In genomic region chr12:69400871-69401286, GRCm38 (mm10) we compare ENCODE assay signal across 17 mouse cellular contexts. TPM values are rescaled to one million over a fixed set of nuclear protein-coding genes. Genes with fewer than 3 reads are reported as not detected.
DNase-seq lines count a peak whose midpoint lies in the region; ATAC-seq lines count a peak whose summit lies in the region.
"Had no signal": no experiment of that assay in that cellular context is flagged by ENCODE, and none has a peak within 500 bp of the region (broad histone marks: within the 10 kb centered on the region; RNA-seq: fewer than 3 reads in every experiment).

No protein-coding gene starts in this region.

- peak; percentile 24; the same call in 1 of the 2 replicates for ATAC-seq in limb, embryonic 13.5 days (ENCODE audit: low FRiP score, low read depth)
- ATAC-seq in CD4-positive, CD25-positive, alpha-beta regulatory T cell, adult 4 months = peak; percentile 43
- ATAC-seq in inflammation-experienced regulatory T-cells, adult 6 months = peak; percentile 61
- ATAC-seq: midbrain, embryonic 16.5 days had no signal

- H3K4me1 ChIP-seq in limb, embryonic 13.5 days = peaks cover 10% of the 10 kb centered on the region
- peaks cover 11% of the 10 kb centered on the region for H3K4me1 ChIP-seq in limb, embryonic 10.5 days
- H3K4me1 ChIP-seq: forebrain, embryonic 10.5 days; hindbrain, embryonic 12.5 days; neural tube, embryonic 12.5 days had no signal

- no peak for DNase-seq in limb, embryonic 10.5 days (ENCODE audit: low spot score)
- peak; percentile 26 for DNase-seq in MN1 (ENCODE audit: low spot score)
- DNase-seq in gastrocnemius, adult 8-10 months (ENCODE audit: low spot score in 2 of 2) = no peak
- DNase-seq in spleen, postnatal 10 days (ENCODE audit: low spot score in 2 of 2) = no peak
- DNase-seq in thymus, postnatal 10 days (ENCODE audit: low spot score in 2 of 2) = no peak
- DNase-seq: adrenal gland, postnatal 36 days; kidney, adult 9 months had no signal

- no peak overlapping the region for H3K27ac ChIP-seq in limb, embryonic 13.5 days
- H3K27ac ChIP-seq in limb, embryonic 10.5 days = no peak overlapping the region
- H3K27ac ChIP-seq: embryonic facial prominence, embryonic 13.5 days; forebrain, embryonic 10.5 days; hindbrain, embryonic 12.5 days; layer of hippocampus, adult 2 months; neural tube, embryonic 12.5 days; stomach, embryonic 15.5 days had no signal

- WGBS in limb, embryonic 13.5 days = 8% methylated on average over 2 of the region's 2 CpGs
- 20% methylated on average over 2 of the region's 2 CpGs for WGBS in limb, embryonic 10.5 days

- H3K9ac ChIP-seq in limb, embryonic 13.5 days = no peak overlapping the region
- H3K9ac ChIP-seq: embryonic facial prominence, embryonic 13.5 days; hindbrain, embryonic 12.5 days; neural tube, embryonic 12.5 days; stomach, embryonic 15.5 days had no signal

- no peak overlapping the region for H3K4me3 ChIP-seq in limb, embryonic 13.5 days
- H3K4me3 ChIP-seq in limb, embryonic 10.5 days = no peak overlapping the region
- H3K4me3 ChIP-seq: embryonic facial prominence, embryonic 13.5 days; forebrain, embryonic 10.5 days; hindbrain, embryonic 12.5 days; layer of hippocampus, adult 2 months; neural tube, embryonic 12.5 days; stomach, embryonic 15.5 days had no signal

- H3K4me2 ChIP-seq in limb, embryonic 13.5 days (replicated peaks) = no peak overlapping the region
- H3K4me2 ChIP-seq: embryonic facial prominence, embryonic 13.5 days; hindbrain, embryonic 12.5 days; neural tube, embryonic 12.5 days; stomach, embryonic 15.5 days had no signal

- H3K9me3 ChIP-seq in limb, embryonic 13.5 days = no peaks in the 10 kb centered on the region
- H3K9me3 ChIP-seq in limb, embryonic 10.5 days (replicated peaks) = no peaks in the 10 kb centered on the region
- H3K9me3 ChIP-seq: embryonic facial prominence, embryonic 13.5 days; forebrain, embryonic 10.5 days; hindbrain, embryonic 12.5 days; neural tube, embryonic 12.5 days; stomach, embryonic 15.5 days had no signal

- no peaks in the 10 kb centered on the region for H3K27me3 ChIP-seq in limb, embryonic 13.5 days
- H3K27me3 ChIP-seq in limb, embryonic 10.5 days (ENCODE audit: low read depth, poor library complexity, severe bottlenecking) = no peaks in the 10 kb centered on the region
- H3K27me3 ChIP-seq: embryonic facial prominence, embryonic 13.5 days; hindbrain, embryonic 12.5 days; neural tube, embryonic 12.5 days; stomach, embryonic 15.5 days had no signal

- no peaks in the 10 kb centered on the region for H3K36me3 ChIP-seq in limb, embryonic 13.5 days
- H3K36me3 ChIP-seq in limb, embryonic 10.5 days = no peaks in the 10 kb centered on the region
- H3K36me3 ChIP-seq: embryonic facial prominence, embryonic 13.5 days; forebrain, embryonic 10.5 days; hindbrain, embryonic 12.5 days; neural tube, embryonic 12.5 days; stomach, embryonic 15.5 days had no signal

RNA-seq across cellular contexts. Expression of gene Gm9887, which starts 28.6 kb away (rescaled TPM):
- polyA plus RNA-seq in limb, embryonic 13.5 days (2015; fragmentation: Nextera tagmentation; extraction: Ambion mirVana) = 1.0 and 1.4 TPM in 2 replicates
- polyA plus RNA-seq in limb, embryonic 10.5 days (2016; fragmentation: Nextera tagmentation; extraction: Ambion mirVana) = 1.4 and 1.7 TPM in 2 replicates
- under 1 TPM in 1 of 2 experiments, not detected in 1; 0.54 TPM for polyA plus RNA-seq in CD4-positive, CD25-positive, alpha-beta regulatory T cell, adult 4 months (2017; shearing (Covaris generic))
- not detected for polyA plus RNA-seq in inflammation-experienced regulatory T-cells, adult 6 months (2017; shearing (Covaris generic))
- total RNA-seq in gastrocnemius, adult 8-10 months (2022) = under 1 TPM in 1 of 4 experiments, not detected in 3; 0.49 TPM

RNA-seq across cellular contexts. Expression of gene Arf6, which starts 28.9 kb away (rescaled TPM):
- polyA plus RNA-seq in limb, embryonic 13.5 days (2015; fragmentation: Nextera tagmentation; extraction: Ambion mirVana) = 45.6 and 45.9 TPM in 2 replicates
- polyA plus RNA-seq in limb, embryonic 10.5 days (2016; fragmentation: Nextera tagmentation; extraction: Ambion mirVana) = 45.6 and 50.3 TPM in 2 replicates
- polyA plus RNA-seq in CD4-positive, CD25-positive, alpha-beta regulatory T cell, adult 4 months (2017; shearing (Covaris generic)) = 10 to 100 TPM; 27.8 to 79.0 TPM
- polyA plus RNA-seq in inflammation-experienced regulatory T-cells, adult 6 months (2017; shearing (Covaris generic)) = 10 to 100 TPM; 40.5 to 93.3 (median 88.9) TPM
- total RNA-seq in gastrocnemius, adult 8-10 months (2022) = 10 to 100 TPM; 18.4 to 23.3 (median 21.9) TPM

RNA-seq across cellular contexts. Expression of gene Nemf, which starts 43.9 kb away (rescaled TPM):
- polyA plus RNA-seq in limb, embryonic 13.5 days (2015; fragmentation: Nextera tagmentation; extraction: Ambion mirVana) = 103 and 108 TPM in 2 replicates
- 81.0 and 87.6 TPM in 2 replicates for polyA plus RNA-seq in limb, embryonic 10.5 days (2016; fragmentation: Nextera tagmentation; extraction: Ambion mirVana)
- polyA plus RNA-seq in CD4-positive, CD25-positive, alpha-beta regulatory T cell, adult 4 months (2017; shearing (Covaris generic)) = 100 to 1,000 TPM; 163 to 169 TPM
- polyA plus RNA-seq in inflammation-experienced regulatory T-cells, adult 6 months (2017; shearing (Covaris generic)) = 100 to 1,000 TPM; 135 to 198 (median 180) TPM
- 10 to 100 TPM; 15.6 to 21.4 (median 17.5) TPM for total RNA-seq in gastrocnemius, adult 8-10 months (2022)
